Mouse (Mus musculus) ES-E14 (cell line): ENCODE data around the gene Tns2. TPM values are rescaled to one million over a fixed set of nuclear protein-coding genes. Genes with fewer than 3 reads are reported as not detected.

Experiments used
- DNase-seq: peaks from one replicate; pipeline ENCODE4 v3.0.0-alpha.2; 2013; ENCODE audit warnings: low read depth, low spot score
- H3K27ac ChIP-seq: 2 replicates; pipeline ENCODE4 v1.5.1; 2012; ENCODE audit warnings: low read depth, mild to moderate bottlenecking, low read length, moderate library complexity, mixed read lengths; ENCODE audit not compliant: poor library complexity, insufficient read depth, severe bottlenecking
- H3K36me3 ChIP-seq: 2 replicates; pipeline ENCODE4 v1.6.1; 2012; ENCODE audit warnings: mild to moderate bottlenecking, low read length, moderate library complexity, mixed read lengths; ENCODE audit not compliant: control insufficient read depth, poor library complexity, insufficient read depth, severe bottlenecking
- H3K4me1 ChIP-seq, 2 experiments: fragments of 150-350 bp in 1 of 2; sonication (generic) in 1 of 2; 2 replicates each; pipeline ENCODE4 v1.6.1; 2012; ENCODE audit warnings: low read length in 2 of 2, mild to moderate bottlenecking in 1 of 2, mixed read lengths in 1 of 2; ENCODE audit not compliant: control insufficient read depth in 2 of 2, insufficient read depth in 2 of 2, poor library complexity in 1 of 2
- H3K4me3 ChIP-seq, 2 experiments: fragments of 150-350 bp in 1 of 2; sonication (generic) in 1 of 2; 2 replicates each; pipeline ENCODE4 v1.5.1; 2012; ENCODE audit warnings: low read length in 2 of 2, low read depth in 1 of 2, mild to moderate bottlenecking in 1 of 2, mixed read lengths in 1 of 2; ENCODE audit not compliant: insufficient read depth in 1 of 2, poor library complexity in 1 of 2, severe bottlenecking in 1 of 2
- H3K9ac ChIP-seq: 2 replicates; pipeline ENCODE4 v1.6.1; 2012; ENCODE audit warnings: low read depth, mild to moderate bottlenecking, low read length, mixed read lengths; ENCODE audit not compliant: poor library complexity, insufficient read depth, severe bottlenecking
- H3K9me3 ChIP-seq: fragments of 150-350 bp; sonication (generic); 2 replicates; pipeline ENCODE4 v1.6.1; 2012; ENCODE audit warnings: low read depth, mild to moderate bottlenecking, low read length; ENCODE audit not compliant: control insufficient read depth, insufficient read depth
- CHD2 ChIP-seq: IDR thresholded peaks from 2 replicates; pipeline ENCODE4 v1.6.1; 2014; ENCODE audit warnings: mild to moderate bottlenecking, low read depth, low read length, inconsistent platforms
- HCFC1 ChIP-seq: IDR thresholded peaks from 2 replicates; pipeline ENCODE4 v1.6.1; 2012; ENCODE audit warnings: low read length, inconsistent platforms, borderline replicate concordance; ENCODE audit not compliant: insufficient read depth
- MAFK ChIP-seq: IDR thresholded peaks from 2 replicates; pipeline ENCODE4 v1.6.1; 2014; ENCODE audit warnings: mild to moderate bottlenecking, low read depth, low read length, inconsistent platforms; ENCODE audit not compliant: insufficient read depth
- ZC3H11A ChIP-seq: IDR thresholded peaks from 2 replicates; pipeline ENCODE4 v1.6.1; 2012; ENCODE audit warnings: low read depth, mild to moderate bottlenecking, inconsistent platforms, low read length, borderline replicate concordance
- ZNF384 ChIP-seq: IDR thresholded peaks from 2 replicates; pipeline ENCODE4 v1.6.1; 2012; ENCODE audit warnings: low read depth, low read length, inconsistent platforms
- in situ Hi-C, 2 experiments: fragments of 600-800 bp; cut with MboI; formaldehyde crosslinking; loops; one replicate each; pipeline ENCODE4 v1.15.1; 2025; ENCODE audit warnings: low sequenced_read_pairs in 2 of 2, inconsistent platforms in 1 of 2; ENCODE audit not compliant: unreplicated experiment in 2 of 2
- total RNA-seq: library from RNA; depleted of rRNA; stranded (reverse); fragments of 300-350 nt; gene quantifications from 2 replicates; pipeline ENCODE4 v1.2.3, GENCODE M21; 2012

Tns2 gene
- total RNA-seq, 1 experiment: 4.9 TPM

DNA sequence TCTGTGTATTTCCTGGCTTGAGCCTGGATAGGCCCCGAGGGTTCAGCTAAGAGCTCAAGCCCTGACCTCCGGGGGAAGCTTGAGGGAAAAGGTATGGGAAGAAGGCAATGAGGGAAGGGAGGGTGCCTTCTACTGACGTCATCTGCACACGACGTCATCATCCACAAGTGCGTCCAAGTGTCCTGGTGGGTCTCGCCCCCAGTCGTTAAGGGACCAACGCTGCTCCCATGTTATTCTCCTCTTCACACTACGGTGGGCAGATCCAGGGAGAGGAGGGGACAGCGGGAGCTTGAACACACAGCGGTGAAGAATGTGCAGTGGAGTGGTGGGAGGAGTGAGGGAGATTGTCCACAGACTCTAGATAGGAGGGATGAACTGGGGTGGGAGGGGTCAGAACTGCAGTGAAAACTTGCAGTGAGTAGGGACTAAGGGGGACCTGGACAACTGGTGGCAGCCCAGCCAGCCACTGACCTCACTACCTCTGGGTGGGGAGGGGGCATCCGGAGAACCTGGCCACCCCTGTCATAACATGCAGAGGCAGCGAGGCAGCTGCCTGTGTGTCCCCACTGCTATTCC is 3.2 kb downstream of the Tns2 start:
- in situ Hi-C loops: no loop called here
- H3K4me3 ChIP-seq: no peak overlapping the region
- no peaks in the 10 kb centered on the region; the same call in 1 of the 2 replicates for H3K36me3 ChIP-seq
- H3K4me1 ChIP-seq: peaks cover 12 to 43% of the 10 kb centered on the region in 2 experiments; a peak in 3 of 4 replicates
- H3K9me3 ChIP-seq: no peaks in the 10 kb centered on the region
- H3K27ac ChIP-seq: 0 out of 2 replicates have a peak overlapping the region, but pooled peaks have one; percentile 2
- H3K9ac ChIP-seq: no peak overlapping the region
- DNase-seq: no peak
- TF ChIP-seq MAFK: no peak

DNA sequence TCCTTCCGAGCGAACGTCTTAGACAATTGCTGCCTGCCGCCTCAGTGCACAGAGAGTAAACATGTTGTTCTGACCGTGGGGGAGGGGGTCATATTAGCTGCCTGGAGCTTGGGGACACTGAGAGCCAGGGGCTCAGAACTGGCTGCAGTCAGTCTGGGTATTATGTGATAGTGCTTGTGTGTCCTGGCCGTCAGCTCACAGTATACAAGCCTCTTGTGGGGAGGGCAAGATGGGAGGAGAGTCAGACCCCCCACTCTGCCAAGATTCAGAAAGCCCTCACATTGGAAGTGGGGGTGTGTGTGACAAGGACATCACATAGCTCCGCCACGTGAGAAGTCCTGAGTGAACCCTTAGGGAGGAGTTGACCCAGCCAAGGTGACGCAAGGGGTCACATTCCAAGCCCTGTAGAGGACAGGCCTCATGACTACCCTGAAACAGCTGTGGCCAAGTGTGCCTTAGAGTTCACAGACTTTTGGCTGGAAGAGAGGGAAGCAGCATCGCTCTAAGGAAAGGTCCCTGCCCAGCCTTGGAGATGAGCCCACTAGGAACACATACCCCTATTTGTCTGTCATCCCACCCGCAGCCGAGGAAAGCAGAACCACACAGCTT is 3.8 kb downstream of the Tns2 start:
- H3K9ac ChIP-seq: no peak overlapping the region
- peaks cover 12 to 44% of the 10 kb centered on the region in 2 experiments; a peak in 3 of 4 replicates for H3K4me1 ChIP-seq
- no peak for DNase-seq
- TF ChIP-seq MAFK: no peak
- TF ChIP-seq ZNF384: no peak
- no peak for TF ChIP-seq ZC3H11A
- TF ChIP-seq HCFC1: no peak
- TF ChIP-seq CHD2: no peak
- H3K4me3 ChIP-seq: no peak overlapping the region
- in situ Hi-C loops: no loop called here
- no peaks in the 10 kb centered on the region for H3K36me3 ChIP-seq
- H3K27ac ChIP-seq: 0 out of 2 replicates have a peak overlapping the region, but pooled peaks have one; percentile 2
- H3K9me3 ChIP-seq: no peaks in the 10 kb centered on the region

DNA sequence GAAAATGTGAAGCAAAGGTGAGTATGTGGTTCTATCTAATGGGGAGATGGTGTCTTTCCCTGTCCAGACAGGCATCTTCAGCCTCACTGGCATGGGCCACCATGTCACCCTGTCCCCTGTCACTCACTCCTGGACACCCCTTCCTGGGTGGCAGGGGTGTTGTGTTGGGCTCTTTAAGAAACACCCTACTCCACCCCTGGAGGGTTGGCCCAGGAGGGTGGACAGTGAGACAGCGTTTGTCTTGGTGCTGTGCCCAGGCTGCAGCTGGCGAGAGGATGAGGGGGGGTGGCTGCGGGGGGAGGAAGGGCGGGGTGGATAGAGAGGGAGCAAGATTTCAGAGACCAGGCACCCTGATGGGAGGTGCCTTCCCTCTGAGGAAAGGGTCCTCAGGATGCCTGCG is 5.1 kb downstream of the Tns2 start:
- H3K36me3 ChIP-seq: no peaks in the 10 kb centered on the region
- no peak overlapping the region for H3K4me3 ChIP-seq
- in situ Hi-C loops: no loop called here
- no peak overlapping the region for H3K27ac ChIP-seq
- H3K4me1 ChIP-seq: peaks cover 12 to 42% of the 10 kb centered on the region in 2 experiments; a peak in 3 of 4 replicates
- H3K9ac ChIP-seq: no peak overlapping the region
- TF ChIP-seq HCFC1: no peak
- no peak for TF ChIP-seq ZC3H11A
- no peak for TF ChIP-seq MAFK
- no peak for TF ChIP-seq CHD2
- no peak for TF ChIP-seq ZNF384
- H3K9me3 ChIP-seq: no peaks in the 10 kb centered on the region
- DNase-seq: no peak

DNA sequence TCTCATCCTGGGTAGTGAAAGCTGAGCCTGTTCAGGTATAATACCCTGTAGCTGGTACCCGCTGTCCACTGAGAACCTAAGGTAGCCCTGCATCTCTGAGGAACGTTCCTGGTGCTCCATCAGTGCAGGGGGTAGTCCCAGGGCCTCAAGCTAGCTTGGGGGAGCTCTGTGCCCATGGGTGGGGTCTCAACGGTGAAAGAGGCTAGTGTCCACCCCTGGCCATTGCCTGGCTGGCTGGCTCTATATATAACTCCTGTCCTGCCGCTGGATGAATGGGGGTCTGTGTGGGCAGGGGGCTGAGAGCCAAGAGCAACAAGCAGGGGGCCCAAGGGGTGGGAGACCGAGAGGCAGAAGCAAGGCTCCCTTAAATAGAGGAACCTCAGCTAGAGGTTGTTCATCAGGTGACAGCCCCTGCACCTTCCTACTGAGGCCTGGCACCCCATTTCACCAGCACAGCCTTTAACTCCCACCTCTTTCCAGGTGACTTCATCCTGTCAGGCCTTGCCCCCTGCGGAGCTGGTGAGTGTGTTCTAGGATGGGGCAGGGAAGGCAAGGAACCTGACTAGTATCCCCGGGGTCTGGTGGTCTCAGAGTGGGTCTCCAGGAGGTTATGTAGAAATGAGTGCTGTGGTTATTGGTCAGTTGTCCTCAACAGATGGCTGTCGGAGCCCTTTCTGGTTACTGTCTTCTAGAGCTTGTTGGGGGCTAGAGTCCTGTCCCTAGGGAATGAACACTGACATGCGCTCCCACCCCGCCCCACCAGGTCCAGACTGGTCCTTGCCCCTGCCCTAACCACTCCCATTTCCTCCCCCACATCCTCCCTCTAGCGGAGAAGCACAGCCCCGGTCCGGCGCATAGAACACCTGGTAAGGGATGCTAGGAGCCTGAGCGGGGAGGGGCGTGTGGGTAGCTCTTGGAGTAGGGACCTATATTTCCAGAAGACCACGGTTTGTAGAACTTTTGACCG is 5.8 kb downstream of the Tns2 start:
- no peak overlapping the region for H3K27ac ChIP-seq
- no peaks in the 10 kb centered on the region for H3K9me3 ChIP-seq
- in situ Hi-C loops: no loop called here
- H3K36me3 ChIP-seq: no peaks in the 10 kb centered on the region
- no peak for TF ChIP-seq ZNF384
- TF ChIP-seq MAFK: no peak
- no peak for TF ChIP-seq CHD2
- no peak for TF ChIP-seq HCFC1
- no peak for TF ChIP-seq ZC3H11A
- H3K4me1 ChIP-seq: peaks cover 10 to 37% of the 10 kb centered on the region in 2 experiments; a peak in 3 of 4 replicates
- peak overlapping the region; percentile 29; the same call in 1 of the 2 replicates for H3K9ac ChIP-seq
- no peak for DNase-seq
- H3K4me3 ChIP-seq: peak overlapping the region; percentile 62 to 82
